Mouse (Mus musculus) liver, postnatal 0 days (tissue): ENCODE measurements around the gene Myo1c.

Source experiments
- CTCF ChIP-seq: sonication (generic); IDR thresholded peaks from 2 replicates; pipeline ENCODE4 v1.5.1; 2016; ENCODE audit warnings: antibody characterized with exemption, low read depth
- EP300 ChIP-seq: IDR thresholded peaks from 2 replicates; pipeline ENCODE4 v1.6.1; 2016; ENCODE audit warnings: antibody characterized with exemption, low read depth, mild to moderate bottlenecking

DNA sequence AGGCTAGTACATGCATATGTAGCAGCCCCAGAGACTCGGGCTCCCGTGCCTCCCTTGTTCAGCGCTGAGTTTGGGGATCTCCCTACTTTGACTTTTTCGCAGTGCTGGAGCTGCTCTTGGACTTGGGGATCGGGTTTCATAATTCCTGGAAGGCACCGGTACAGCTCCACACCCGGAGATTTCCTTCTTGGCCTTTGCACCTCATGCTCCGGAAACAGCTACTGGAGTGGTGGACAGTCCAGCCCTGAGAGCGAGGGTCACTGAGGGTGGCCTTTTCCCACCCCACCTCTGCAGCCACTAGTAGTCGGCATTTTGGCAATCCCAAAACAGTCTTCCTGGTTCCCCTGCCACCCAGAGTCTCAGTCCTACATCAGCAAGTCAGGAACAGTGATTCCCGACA, 15.0 kb upstream of the Myo1c start:
- TF ChIP-seq CTCF: no peak
- TF ChIP-seq EP300: no peak
